22 mouse cellular contexts compared by ENCODE assay signal in genomic region chr6:91533771-91534170, GRCm38 (mm10). TPM values are rescaled to one million over a fixed set of nuclear protein-coding genes. Genes with fewer than 3 reads are reported as not detected.
A peak's percentile ranks its signal among the peaks of the same experiment; 100 is the strongest.
DNase-seq lines count a peak whose midpoint lies in the region; ATAC-seq and TF ChIP-seq lines count a peak whose summit lies in the region.
"Had no signal": no experiment of that assay in that cellular context is flagged by ENCODE, and none has a peak within 500 bp of the region (broad histone marks: within the 10 kb centered on the region; RNA-seq: fewer than 3 reads in every experiment).

No protein-coding gene starts in this region.

- no peak overlapping the region for H3K27ac ChIP-seq in intestine, embryonic 15.5 days
- H3K27ac ChIP-seq in intestine, postnatal 0 days (ENCODE audit: low read depth, low read length) = no peak overlapping the region
- peak overlapping the region; percentile 18 for H3K27ac ChIP-seq in testis, adult 2 months (ENCODE audit: control insufficient read depth, insufficient read depth, low read depth, low read length)
- H3K27ac ChIP-seq in liver, embryonic 11.5 days (ENCODE audit: low read depth, low read length) = no peak overlapping the region
- H3K27ac ChIP-seq: embryonic facial prominence, embryonic 15.5 days; forebrain, embryonic 13.5 days; limb, embryonic 15.5 days; midbrain, embryonic 12.5 days; neural tube, embryonic 12.5 days had no signal

- H3K9ac ChIP-seq in intestine, embryonic 15.5 days = no peak overlapping the region
- H3K9ac ChIP-seq in intestine, postnatal 0 days (ENCODE audit: low read depth, low read length) = no peak overlapping the region
- H3K9ac ChIP-seq in liver, embryonic 11.5 days (ENCODE audit: low read depth, low read length) = no peak overlapping the region
- H3K9ac ChIP-seq: embryonic facial prominence, embryonic 15.5 days; forebrain, embryonic 13.5 days; limb, embryonic 15.5 days; midbrain, embryonic 12.5 days; neural tube, embryonic 12.5 days had no signal

- H3K4me3 ChIP-seq in intestine, embryonic 15.5 days (replicated peaks) = no peak overlapping the region
- H3K4me3 ChIP-seq in intestine, postnatal 0 days (ENCODE audit: low read depth, low read length) = no peak overlapping the region
- no peak overlapping the region for H3K4me3 ChIP-seq in testis, adult 2 months (ENCODE audit: control insufficient read depth, low read depth, low read length)
- no peak overlapping the region for H3K4me3 ChIP-seq in liver, embryonic 11.5 days (ENCODE audit: low read depth, low read length)
- H3K4me3 ChIP-seq: embryonic facial prominence, embryonic 15.5 days; forebrain, embryonic 13.5 days; limb, embryonic 15.5 days; midbrain, embryonic 12.5 days; neural tube, embryonic 12.5 days had no signal

- H3K27me3 ChIP-seq in intestine, embryonic 15.5 days (replicated peaks) = no peaks in the 10 kb centered on the region
- H3K27me3 ChIP-seq in intestine, postnatal 0 days (replicated peaks; ENCODE audit: control insufficient read depth, insufficient read depth, low read length) = no peaks in the 10 kb centered on the region
- no peaks in the 10 kb centered on the region for H3K27me3 ChIP-seq in testis, adult 2 months (ENCODE audit: control insufficient read depth, insufficient read depth, low read length)
- no peaks in the 10 kb centered on the region for H3K27me3 ChIP-seq in liver, embryonic 11.5 days (replicated peaks; ENCODE audit: control insufficient read depth, insufficient read depth, low read length)
- H3K27me3 ChIP-seq: embryonic facial prominence, embryonic 15.5 days; forebrain, embryonic 13.5 days; limb, embryonic 15.5 days; midbrain, embryonic 12.5 days; neural tube, embryonic 12.5 days had no signal

- no peak for ATAC-seq in intestine, embryonic 15.5 days
- ATAC-seq in intestine, postnatal 0 days = no peak
- ATAC-seq in liver, embryonic 11.5 days (replicated peaks; ENCODE audit: low FRiP score) = no peak
- ATAC-seq: forebrain, embryonic 13.5 days had no signal

- no peak for TF ChIP-seq POLR2A in testis, adult 2 months (IDR thresholded peaks at IDR 0.05; ENCODE audit: control insufficient read depth, low read depth, low read length)

- H3K9me3 ChIP-seq in intestine, embryonic 15.5 days = no peaks in the 10 kb centered on the region
- no peaks in the 10 kb centered on the region for H3K9me3 ChIP-seq in intestine, postnatal 0 days (ENCODE audit: control insufficient read depth)
- H3K9me3 ChIP-seq in liver, embryonic 11.5 days (ENCODE audit: control insufficient read depth, low read length) = no peaks in the 10 kb centered on the region
- H3K9me3 ChIP-seq: embryonic facial prominence, embryonic 15.5 days; forebrain, embryonic 13.5 days; limb, embryonic 15.5 days; midbrain, embryonic 12.5 days; neural tube, embryonic 12.5 days had no signal

- DNase-seq in testis, postnatal 10 days (ENCODE audit: low spot score) = no peak
- DNase-seq in mesoderm, embryonic 11.5 days (ENCODE audit: low read depth, low spot score) = peak; percentile 56
- no peak for DNase-seq in heart, adult 9 months (ENCODE audit: low spot score in 2 of 2)
- DNase-seq in right cerebral cortex, postnatal 10 days (ENCODE audit: low spot score in 2 of 2) = no peak
- no peak for DNase-seq in liver, embryonic 11.5 days (ENCODE audit: low spot score)
- DNase-seq: adrenal gland, postnatal 25 days; B cell, adult 2 months; cerebellum, adult 11 months; gastrocnemius, postnatal 10 days; heart, postnatal 36 days; lung, adult 2 months; right cerebral cortex, postnatal 14 days; thymus, postnatal 36 days had no signal

- H3K36me3 ChIP-seq in intestine, embryonic 15.5 days = no peaks in the 10 kb centered on the region
- H3K36me3 ChIP-seq in intestine, postnatal 0 days (ENCODE audit: control insufficient read depth, insufficient read depth) = no peaks in the 10 kb centered on the region
- H3K36me3 ChIP-seq in testis, adult 2 months (ENCODE audit: control insufficient read depth, insufficient read depth, low read length) = no peaks in the 10 kb centered on the region
- no peaks in the 10 kb centered on the region for H3K36me3 ChIP-seq in liver, embryonic 11.5 days (ENCODE audit: control insufficient read depth, insufficient read depth, low read length)
- H3K36me3 ChIP-seq: embryonic facial prominence, embryonic 15.5 days; limb, embryonic 15.5 days; midbrain, embryonic 12.5 days had no signal

- H3K4me1 ChIP-seq in intestine, embryonic 15.5 days (replicated peaks) = peaks cover 26% of the 10 kb centered on the region
- peaks cover 13% of the 10 kb centered on the region; the same call in 1 of the 2 replicates for H3K4me1 ChIP-seq in intestine, postnatal 0 days (replicated peaks; ENCODE audit: control insufficient read depth, insufficient read depth, low read length)
- H3K4me1 ChIP-seq in testis, adult 2 months (ENCODE audit: control insufficient read depth, insufficient read depth, low read length) = no peaks in the 10 kb centered on the region
- no peaks in the 10 kb centered on the region for H3K4me1 ChIP-seq in liver, embryonic 11.5 days (replicated peaks; ENCODE audit: control insufficient read depth, insufficient read depth, low read length)
- H3K4me1 ChIP-seq: forebrain, embryonic 13.5 days; limb, embryonic 15.5 days; midbrain, embryonic 12.5 days had no signal

- 15% methylated on average over 2 of the region's 2 CpGs for WGBS in intestine, embryonic 15.5 days
- WGBS in intestine, postnatal 0 days = 19% methylated on average over 2 of the region's 2 CpGs
- WGBS in liver, embryonic 11.5 days = 47% methylated on average over 2 of the region's 2 CpGs

- peak overlapping the region; percentile 31; the same call in 1 of the 2 replicates for H3K4me2 ChIP-seq in intestine, embryonic 15.5 days (replicated peaks)
- H3K4me2 ChIP-seq in intestine, postnatal 0 days (replicated peaks; ENCODE audit: low read depth) = no peak overlapping the region
- H3K4me2 ChIP-seq in liver, embryonic 11.5 days = no peak overlapping the region
- H3K4me2 ChIP-seq: embryonic facial prominence, embryonic 15.5 days; forebrain, embryonic 13.5 days; heart, embryonic 11.5 days; limb, embryonic 15.5 days; midbrain, embryonic 12.5 days; neural tube, embryonic 12.5 days had no signal

- TF ChIP-seq CTCF in intestine, postnatal 0 days (IDR thresholded peaks at IDR 0.05; ENCODE audit: low read depth) = no peak
- no peak for TF ChIP-seq CTCF in testis, adult 2 months (IDR thresholded peaks at IDR 0.05; ENCODE audit: control insufficient read depth, insufficient read depth, insufficient replicate concordance, low read depth, low read length)

RNA-seq across cellular contexts. Expression of gene Lsm3, which starts 18.0 kb away (rescaled TPM):
- 268 and 270 TPM in 2 replicates for polyA plus RNA-seq in intestine, embryonic 15.5 days (2015; fragmentation: Nextera tagmentation; extraction: Ambion mirVana)
- polyA plus RNA-seq in intestine, postnatal 0 days (2015; fragmentation: Nextera tagmentation; extraction: Ambion mirVana) = 133 and 139 TPM in 2 replicates
- polyA plus RNA-seq in testis, adult 2 months (2012; rRNA removed) = 27.7 and 34.6 TPM in 2 replicates
- 309 and 318 TPM in 2 replicates for polyA plus RNA-seq in liver, embryonic 11.5 days (2014; fragmentation: Nextera tagmentation; extraction: Ambion mirVana)

RNA-seq across cellular contexts. Expression of gene Xpc, which starts 18.1 kb away (rescaled TPM):
- 15.3 and 16.8 TPM in 2 replicates for polyA plus RNA-seq in intestine, embryonic 15.5 days (2015; fragmentation: Nextera tagmentation; extraction: Ambion mirVana)
- polyA plus RNA-seq in intestine, postnatal 0 days (2015; fragmentation: Nextera tagmentation; extraction: Ambion mirVana) = 9.1 and 10.2 TPM in 2 replicates
- polyA plus RNA-seq in testis, adult 2 months (2012; rRNA removed) = 3.2 and 3.4 TPM in 2 replicates
- 13.2 and 13.4 TPM in 2 replicates for polyA plus RNA-seq in liver, embryonic 11.5 days (2014; fragmentation: Nextera tagmentation; extraction: Ambion mirVana)
